Mouse (Mus musculus) liver, embryonic 16.5 days (tissue): ENCODE measurements around the gene Myrf. TPM values are rescaled to one million over a fixed set of nuclear protein-coding genes. Genes with fewer than 3 reads are reported as not detected.
A peak's percentile ranks its signal among the peaks of the same experiment; 100 is the strongest.
"Not testable (repeated sequence)": the region's sequence is repeated elsewhere in the genome, so short reads cannot be mapped to it uniquely, and the experiment has no call there.

Source experiments
- ATAC-seq: fragments of 200-750 bp; cut with Nextera tagmentation; 2 replicates; pipeline ENCODE4 v1.8.0; 2017; ENCODE audit warnings: low read depth, mild to moderate bottlenecking, moderate number of reproducible peaks, moderate library complexity
- H3K27ac ChIP-seq: fragments of 300-500 bp; sonication (generic); 2 replicates; pipeline ENCODE4 v1.5.1; 2014; ENCODE audit warnings: mild to moderate bottlenecking, low read length
- H3K27me3 ChIP-seq: fragments of 300-500 bp; sonication (generic); 2 replicates; pipeline ENCODE4 v1.6.1; 2014; ENCODE audit warnings: low read depth, low read length, mixed read lengths; ENCODE audit not compliant: control insufficient read depth, insufficient read depth
- H3K36me3 ChIP-seq: fragments of 300-500 bp; sonication (generic); 2 replicates; pipeline ENCODE4 v1.6.1; 2014; ENCODE audit warnings: mild to moderate bottlenecking; ENCODE audit not compliant: control insufficient read depth, insufficient read depth
- H3K4me1 ChIP-seq: fragments of 300-500 bp; sonication (generic); 2 replicates; pipeline ENCODE4 v1.6.1; 2014; ENCODE audit warnings: low read depth, low read length, mixed read lengths; ENCODE audit not compliant: control insufficient read depth
- H3K4me2 ChIP-seq: fragments of 300-500 bp; sonication (generic); 2 replicates; pipeline ENCODE4 v1.6.1; 2014; ENCODE audit warnings: low read depth, low read length, mixed read lengths
- H3K4me3 ChIP-seq: fragments of 300-500 bp; sonication (generic); 2 replicates; pipeline ENCODE4 v1.5.1; 2014; ENCODE audit warnings: low read depth, mild to moderate bottlenecking, low read length
- H3K9ac ChIP-seq: fragments of 300-500 bp; sonication (generic); 2 replicates; pipeline ENCODE4 v1.6.1; 2014; ENCODE audit warnings: low read depth, low read length
- H3K9me3 ChIP-seq: fragments of 300-500 bp; sonication (generic); replicated peaks from 2 replicates; pipeline ENCODE4 v1.6.1; 2016; ENCODE audit warnings: low read length; ENCODE audit not compliant: control insufficient read depth
- WGBS: fragments of 180-500 bp; shearing (Covaris S2); extraction: QIAGEN DNeasy Blood & Tissue Kit; methylation state at CpG from one replicate; pipeline ENCODE4 v1.1.7; 2014; ENCODE audit not compliant: insufficient replicate concordance; 5-methylcytosine and 5-hydroxymethylcytosine counted together
- polyA plus RNA-seq: library from polyadenylated mRNA; unstranded; fragments of >200 nt; fragmentation: Nextera tagmentation; extraction: Ambion mirVana; gene quantifications from 2 replicates; pipeline ENCODE4 v1.2.1, GENCODE M21; 2015

Gene Myrf
- polyA plus RNA-seq, 1 experiment from 2014 or later: 3.9 TPM

DNA sequence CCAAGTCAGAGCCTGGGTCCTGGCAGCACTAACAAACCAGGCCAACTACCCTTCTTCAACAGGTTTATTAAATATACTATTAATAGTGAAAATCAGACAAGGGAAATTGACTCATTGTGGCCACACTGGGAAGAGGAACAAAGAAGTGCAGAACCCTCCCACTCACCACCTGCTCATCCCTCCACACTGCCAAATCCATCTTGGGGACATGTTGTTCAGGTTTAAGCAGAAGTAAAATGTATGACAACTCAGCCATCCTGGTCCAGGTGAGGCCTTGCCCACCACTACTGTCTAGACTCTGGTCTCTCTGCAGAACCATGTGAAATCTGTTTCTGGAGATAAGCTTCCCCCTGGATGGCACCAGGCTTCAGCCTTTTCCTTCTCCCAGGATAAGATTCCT, 68.7 kb downstream of the Myrf start:
- Histone ChIP-seq H3K36me3 (no peaks in the 10 kb centered on the region), H3K27me3 (no peaks in the 10 kb centered on the region), H3K4me2 (no peak overlapping the region), H3K9ac (0 out of 2 replicates have a peak overlapping the region, but pooled peaks have one; percentile 21), H3K4me3 (no peak overlapping the region), H3K4me1 (peaks cover 31% of the 10 kb centered on the region), H3K27ac (peak overlapping the region; percentile 70), H3K9me3 (no peaks in the 10 kb centered on the region)
- ATAC-seq: no peak

DNA sequence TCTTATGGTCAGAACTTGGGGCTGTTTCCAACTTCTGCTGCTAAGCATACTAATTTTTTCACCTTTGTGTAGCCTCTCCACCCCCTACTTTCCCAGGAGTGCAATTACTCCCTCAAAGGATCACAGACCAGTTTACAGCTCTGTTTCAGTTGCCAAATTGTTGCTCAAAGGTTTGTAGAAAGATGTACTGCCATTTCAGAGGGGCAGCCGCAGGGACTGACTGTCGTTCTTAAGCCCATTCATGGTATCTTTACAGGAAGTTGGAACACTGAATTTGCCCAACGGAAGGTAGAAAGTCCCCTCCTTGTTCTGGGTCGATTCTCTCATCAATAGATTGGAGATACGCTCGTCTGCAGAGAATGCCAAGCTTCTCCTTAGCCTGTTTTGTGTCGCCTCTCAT, 69.2 kb downstream of the Myrf start:
- no peak overlapping the region for H3K9ac ChIP-seq
- no peak overlapping the region for H3K4me2 ChIP-seq
- ATAC-seq: no peak
- no peaks in the 10 kb centered on the region for H3K9me3 ChIP-seq
- no peaks in the 10 kb centered on the region for H3K27me3 ChIP-seq
- H3K4me3 ChIP-seq: no peak overlapping the region
- peak overlapping the region; percentile 70 for H3K27ac ChIP-seq
- no peaks in the 10 kb centered on the region for H3K36me3 ChIP-seq
- peaks cover 31% of the 10 kb centered on the region for H3K4me1 ChIP-seq
- WGBS: 62% methylated on average over 7 of the region's 7 CpGs

DNA sequence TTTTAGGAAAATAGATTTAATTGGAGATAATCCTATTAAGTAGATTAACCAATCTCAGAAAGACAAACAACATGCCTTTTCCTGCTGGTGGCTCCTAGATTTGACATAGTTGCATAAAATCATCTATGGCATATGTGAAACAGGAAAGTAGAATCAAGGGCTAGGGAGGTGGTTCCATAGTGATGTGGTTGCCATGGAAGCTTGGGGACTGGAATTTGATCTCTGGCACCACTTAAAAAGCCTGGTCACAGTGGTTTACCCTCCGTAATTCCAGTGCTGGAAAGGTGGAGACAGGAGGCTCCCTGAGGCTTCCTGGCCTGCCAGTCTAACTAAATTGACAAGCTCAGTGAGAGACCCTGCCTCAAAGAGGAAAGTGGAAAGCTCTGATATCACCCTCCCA, 70.1 kb downstream of the Myrf start:
- no peaks in the 10 kb centered on the region for H3K36me3 ChIP-seq
- H3K4me2 ChIP-seq: no peak overlapping the region
- no peak overlapping the region for H3K27ac ChIP-seq
- H3K9me3 ChIP-seq: no peaks in the 10 kb centered on the region
- H3K4me3 ChIP-seq: no peak overlapping the region
- H3K9ac ChIP-seq: no peak overlapping the region
- no peaks in the 10 kb centered on the region for H3K27me3 ChIP-seq
- WGBS: 59% methylated on average over 1 of the region's 1 CpGs
- no peak for ATAC-seq
- peaks cover 31% of the 10 kb centered on the region for H3K4me1 ChIP-seq

DNA sequence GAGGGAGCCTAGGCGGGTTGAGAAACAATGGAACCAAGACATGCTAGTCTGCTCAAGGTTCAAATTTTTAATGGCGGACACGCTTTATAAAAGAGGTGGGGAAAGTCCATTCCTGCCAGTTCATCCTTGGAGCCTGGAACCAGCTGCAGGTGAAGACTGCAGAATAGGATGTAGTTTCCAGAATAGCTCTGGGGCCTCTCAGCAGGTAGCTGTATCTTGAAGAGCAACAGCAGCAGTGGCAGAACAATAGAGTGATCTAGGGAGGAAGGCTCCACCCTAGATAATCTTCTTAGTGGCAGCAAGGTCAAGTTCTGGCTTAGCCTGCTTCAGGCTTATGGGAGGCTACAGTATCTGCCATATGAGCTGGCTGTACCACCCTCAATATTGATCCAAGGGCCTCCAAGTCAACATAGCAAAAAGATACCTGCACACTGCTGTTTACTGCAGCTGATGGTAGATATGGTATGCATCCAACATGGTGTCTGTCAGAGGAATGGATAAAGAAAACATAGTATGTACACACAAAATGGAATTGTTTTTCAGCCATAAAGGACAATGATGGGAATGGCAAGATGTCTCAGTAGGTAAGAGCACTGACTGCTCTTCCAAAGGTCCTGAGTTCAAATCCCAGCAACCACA, 70.7 kb downstream of the Myrf start:
- H3K36me3 ChIP-seq, H3K9me3 ChIP-seq, H3K27me3 ChIP-seq, ATAC-seq, H3K4me2 ChIP-seq, H3K27ac ChIP-seq, H3K4me3 ChIP-seq, H3K9ac ChIP-seq: not testable (repeated sequence)
- 83% methylated on average over 3 of the region's 3 CpGs for WGBS
- H3K4me1 ChIP-seq: peaks cover 31% of the 10 kb centered on the region

DNA sequence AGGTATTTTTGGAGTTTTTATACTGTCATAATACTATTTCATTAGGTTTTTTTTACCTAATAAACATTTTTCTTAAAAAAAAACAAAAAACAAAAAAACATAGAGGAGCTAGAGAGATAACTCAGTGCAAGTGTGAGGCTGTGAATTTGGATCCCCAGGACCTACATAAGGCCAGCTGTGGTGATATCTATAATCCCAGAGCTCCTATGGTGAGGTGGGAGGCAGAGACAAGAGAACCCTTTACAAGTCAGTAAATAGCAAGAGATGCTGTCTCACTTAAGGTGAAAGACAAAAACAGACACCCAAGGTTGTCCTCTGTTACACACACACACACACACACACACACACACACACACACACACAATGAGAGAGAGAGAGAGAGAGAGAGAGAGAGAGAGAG, 71.4 kb downstream of the Myrf start:
- ATAC-seq: peak; percentile 28; the same call in 1 of the 2 replicates
- no peak overlapping the region for H3K9ac ChIP-seq
- H3K4me2 ChIP-seq: no peak overlapping the region
- H3K36me3 ChIP-seq: no peaks in the 10 kb centered on the region
- no peak overlapping the region for H3K4me3 ChIP-seq
- no peaks in the 10 kb centered on the region for H3K9me3 ChIP-seq
- H3K4me1 ChIP-seq: peaks cover 29% of the 10 kb centered on the region
- H3K27ac ChIP-seq: no peak overlapping the region
- H3K27me3 ChIP-seq: no peaks in the 10 kb centered on the region

DNA sequence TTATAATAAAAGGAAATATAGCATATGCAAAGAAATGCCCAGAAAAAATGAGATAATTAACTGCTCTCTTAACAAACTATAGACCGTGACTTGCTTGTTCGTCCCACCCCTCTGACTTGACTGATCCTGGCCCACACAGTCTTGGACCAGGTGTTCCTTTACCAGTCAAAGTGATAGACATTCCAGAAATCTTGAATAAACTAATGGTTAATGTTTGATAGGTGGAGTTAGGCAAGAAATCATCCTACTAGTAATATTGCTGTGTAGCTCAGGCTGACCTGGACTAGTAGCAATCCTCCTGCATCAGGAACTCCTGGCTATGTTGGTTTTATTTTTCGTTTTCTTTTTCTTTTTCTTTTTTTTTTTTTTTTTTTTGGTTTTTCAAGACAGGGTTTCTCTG, 72.1 kb downstream of the Myrf start:
- WGBS: 75% methylated on average over 3 of the region's 3 CpGs
- no peak for ATAC-seq

DNA sequence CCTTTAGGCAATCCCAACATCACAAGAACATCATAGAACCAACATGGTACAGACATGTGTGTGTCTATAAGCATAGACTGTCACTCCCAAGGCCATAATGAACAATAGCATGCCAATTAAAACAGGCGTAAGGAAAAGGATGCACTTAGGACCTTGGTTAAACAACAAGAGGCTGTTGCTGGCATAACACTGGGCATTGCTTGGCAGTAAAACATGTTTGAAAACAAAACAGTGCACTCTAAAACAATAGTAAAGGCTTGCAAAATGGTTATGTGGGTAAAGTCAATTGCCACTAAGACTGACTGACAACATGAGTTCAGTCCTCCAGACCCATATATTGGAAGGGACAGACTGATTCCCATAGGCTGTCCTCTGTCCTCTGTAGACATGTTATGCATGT, 72.6 kb downstream of the Myrf start:
- no peak overlapping the region for H3K27ac ChIP-seq
- WGBS: 64% methylated on average over 1 of the region's 1 CpGs

More for the DNA sequence above, 72.1 kb downstream of the Myrf start:
- Histone ChIP-seq H3K9me3 (no peaks in the 10 kb centered on the region), H3K27me3 (no peaks in the 10 kb centered on the region), H3K9ac (no peak overlapping the region), H3K4me1 (peaks cover 21% of the 10 kb centered on the region), H3K27ac (no peak overlapping the region), H3K36me3 (no peaks in the 10 kb centered on the region), H3K4me3 (no peak overlapping the region), H3K4me2 (no peak overlapping the region)

DNA sequence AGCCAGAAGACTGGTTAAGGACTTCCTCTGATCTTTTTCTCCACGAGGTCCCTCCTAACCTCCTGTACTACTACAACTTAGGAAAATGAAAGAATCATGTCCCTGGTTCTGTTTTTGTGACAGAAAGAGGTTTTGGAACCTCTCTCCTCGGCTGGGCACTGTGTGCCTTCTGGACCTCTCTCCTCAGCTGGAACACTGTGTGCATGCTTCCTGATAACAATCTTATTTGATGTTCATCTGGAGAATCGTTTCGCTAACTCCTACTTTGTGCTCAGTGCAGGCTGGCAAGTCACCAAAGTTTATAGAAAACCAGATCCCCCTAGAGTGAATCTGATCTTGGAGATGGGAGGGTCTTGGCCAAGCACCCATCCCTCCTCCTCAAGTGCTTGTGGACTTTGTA, 73.4 kb downstream of the Myrf start:
- Histone ChIP-seq H3K27me3 (no peaks in the 10 kb centered on the region), H3K36me3 (no peaks in the 10 kb centered on the region), H3K9ac (no peak overlapping the region), H3K4me3 (no peak overlapping the region), H3K27ac (no peak overlapping the region), H3K4me2 (no peak overlapping the region), H3K4me1 (peaks cover 9% of the 10 kb centered on the region), H3K9me3 (no peaks in the 10 kb centered on the region)
- ATAC-seq: no peak
- WGBS: 56% methylated on average over 4 of the region's 4 CpGs

More for the DNA sequence above, 72.6 kb downstream of the Myrf start:
- no peak overlapping the region for H3K4me2 ChIP-seq
- no peaks in the 10 kb centered on the region for H3K9me3 ChIP-seq
- H3K36me3 ChIP-seq: no peaks in the 10 kb centered on the region
- H3K27me3 ChIP-seq: no peaks in the 10 kb centered on the region
- peaks cover 17% of the 10 kb centered on the region for H3K4me1 ChIP-seq
- no peak overlapping the region for H3K9ac ChIP-seq
- ATAC-seq: no peak
- H3K4me3 ChIP-seq: no peak overlapping the region

DNA sequence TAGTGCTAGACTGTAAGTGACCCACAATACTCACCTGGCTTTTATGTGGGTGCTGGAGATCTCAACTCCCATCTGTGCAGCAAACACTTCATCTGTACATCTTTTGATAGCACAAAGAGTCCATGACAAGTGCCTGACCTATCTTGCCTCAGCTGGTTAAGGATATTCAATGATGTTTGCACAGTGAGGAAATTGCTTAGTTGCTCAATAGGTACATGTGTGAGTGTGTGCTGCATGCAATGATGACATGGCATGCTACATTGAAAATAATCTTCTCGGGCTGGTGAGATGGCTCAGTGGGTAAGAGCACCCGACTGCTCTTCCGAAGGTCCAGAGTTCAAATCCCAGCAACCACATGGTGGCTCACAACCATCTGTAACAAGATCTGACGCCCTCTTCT, 74.6 kb downstream of the Myrf start:
- WGBS: 60% methylated on average over 4 of the region's 4 CpGs
- ATAC-seq, H3K4me2 ChIP-seq, H3K36me3 ChIP-seq, H3K27ac ChIP-seq, H3K4me3 ChIP-seq, H3K9me3 ChIP-seq, H3K4me1 ChIP-seq, H3K27me3 ChIP-seq, H3K9ac ChIP-seq: not testable (repeated sequence)
